Mouse (Mus musculus) embryonic facial prominence, embryonic 14.5 days (tissue): Measurements from ENCODE around the gene Myl12a. TPM values are rescaled to one million over a fixed set of nuclear protein-coding genes. Genes with fewer than 3 reads are reported as not detected.

ENCODE experiments used
- ATAC-seq: fragments of 200-750 bp; cut with Nextera tagmentation; 2 replicates; pipeline ENCODE4 v1.8.0; 2017; ENCODE audit warnings: low read depth, moderate number of reproducible peaks, moderate TSS enrichment
- DNase-seq: peaks from one replicate; pipeline ENCODE4 v3.0.0-alpha.2; 2015; ENCODE audit warnings: low spot score
- H3K27ac ChIP-seq: fragments of 300-500 bp; sonication (generic); replicated peaks from 2 replicates; pipeline ENCODE4 v1.5.1; 2014; ENCODE audit warnings: low read depth, mild to moderate bottlenecking, low read length, moderate library complexity
- H3K27me3 ChIP-seq: fragments of 300-500 bp; sonication (generic); replicated peaks from 2 replicates; pipeline ENCODE4 v1.6.1; 2014; ENCODE audit warnings: low read length; ENCODE audit not compliant: control insufficient read depth, insufficient read depth
- H3K36me3 ChIP-seq: fragments of 300-500 bp; sonication (generic); 2 replicates; pipeline ENCODE4 v1.6.1; 2014; ENCODE audit warnings: low read length, mixed read lengths; ENCODE audit not compliant: control insufficient read depth, insufficient read depth
- H3K4me1 ChIP-seq: fragments of 300-500 bp; sonication (generic); 2 replicates; pipeline ENCODE4 v1.6.1; 2014; ENCODE audit warnings: antibody characterized with exemption, low read length; ENCODE audit not compliant: control insufficient read depth, insufficient read depth
- H3K4me2 ChIP-seq: fragments of 300-500 bp; sonication (generic); 2 replicates; pipeline ENCODE4 v1.6.1; 2014; ENCODE audit warnings: low read depth, mild to moderate bottlenecking, low read length, moderate library complexity, mixed read lengths
- H3K4me3 ChIP-seq: fragments of 300-500 bp; sonication (generic); 2 replicates; pipeline ENCODE4 v1.5.1; 2014; ENCODE audit warnings: low read depth, mild to moderate bottlenecking, low read length
- H3K9ac ChIP-seq: fragments of 300-500 bp; sonication (generic); 2 replicates; pipeline ENCODE4 v1.6.1; 2014; ENCODE audit warnings: low read depth, mild to moderate bottlenecking, low read length, moderate library complexity, mixed read lengths
- H3K9me3 ChIP-seq: fragments of 300-500 bp; sonication (generic); 2 replicates; pipeline ENCODE4 v1.6.1; 2016; ENCODE audit warnings: low read length; ENCODE audit not compliant: control insufficient read depth
- WGBS: fragments of 180-500 bp; shearing (Covaris S2); extraction: QIAGEN DNeasy Blood & Tissue Kit; methylation state at CpG from one replicate; pipeline ENCODE4 v1.1.7; 2014; 5-methylcytosine and 5-hydroxymethylcytosine counted together
- polyA plus RNA-seq: library from polyadenylated mRNA; unstranded; fragments of >200 nt; fragmentation: Nextera tagmentation; extraction: Ambion mirVana; gene quantifications from 2 replicates; pipeline ENCODE4 v1.2.1, GENCODE M21; 2014

Gene Myl12a
- polyA plus RNA-seq, 1 experiment from 2014 or later, result 724 TPM

DNA sequence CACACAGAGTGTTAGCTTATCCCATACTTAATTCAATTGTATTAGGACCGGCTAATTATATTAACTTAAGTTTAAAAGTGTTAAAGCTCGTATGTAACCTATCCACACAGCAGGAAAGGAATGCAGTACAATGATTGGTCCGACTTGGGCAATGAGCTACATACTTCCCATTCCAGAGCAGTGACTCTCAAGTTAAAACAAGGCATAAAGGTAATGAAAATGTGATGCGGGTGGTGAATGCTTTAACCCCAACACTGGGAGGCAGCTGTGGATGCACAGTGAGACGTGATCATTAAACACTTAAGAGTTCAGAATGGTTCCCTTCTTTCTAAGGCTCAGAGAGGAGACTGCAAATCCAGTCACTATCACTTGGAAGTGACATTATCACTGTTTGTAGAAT, 3.5 kb downstream of the Myl12a start:
- WGBS, result 43% methylated on average over 5 of the region's 5 CpGs
- H3K4me2 ChIP-seq, result 0 out of 2 replicates have a peak overlapping the region, but pooled peaks have one; percentile 2
- ATAC-seq (no peak), DNase-seq (peak; percentile 31)
- peaks cover 24% of the 10 kb centered on the region for H3K36me3 ChIP-seq
- H3K9me3 ChIP-seq, result no peaks in the 10 kb centered on the region
- no peaks in the 10 kb centered on the region for H3K27me3 ChIP-seq
- H3K4me3 ChIP-seq, result no peak overlapping the region
- H3K27ac ChIP-seq, result no peak overlapping the region
- no peak overlapping the region for H3K9ac ChIP-seq
- peaks cover 33% of the 10 kb centered on the region for H3K4me1 ChIP-seq

DNA sequence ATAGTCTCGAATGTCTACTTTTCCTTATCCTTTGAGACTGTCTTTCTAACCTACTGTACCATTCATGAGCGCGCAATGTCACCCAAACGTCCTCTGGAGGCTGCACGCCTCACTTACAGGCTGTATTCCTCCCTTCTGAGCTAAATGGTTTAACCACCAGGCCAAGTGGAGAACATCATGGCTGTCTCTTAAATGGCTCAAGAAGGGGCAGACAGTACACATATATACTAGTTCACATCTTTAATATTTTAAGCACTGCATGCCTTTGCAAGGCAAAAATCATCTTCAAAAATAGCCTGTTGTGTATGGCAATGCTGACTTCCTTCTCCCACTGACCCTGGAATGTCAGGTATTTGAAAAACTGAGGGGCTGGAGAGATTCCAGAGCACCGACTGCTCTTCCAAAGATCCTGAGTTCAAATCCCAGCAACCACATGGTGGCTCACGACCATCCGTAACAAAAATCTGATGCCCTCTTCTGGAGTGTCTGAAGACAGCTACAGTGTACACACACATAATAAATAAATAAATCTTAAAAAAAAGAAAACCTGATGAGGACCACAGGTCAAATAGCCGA, 4.2 kb downstream of the Myl12a start:
- Histone ChIP-seq H3K4me1 (peaks cover 31% of the 10 kb centered on the region), H3K27ac (no peak overlapping the region), H3K27me3 (no peaks in the 10 kb centered on the region), H3K9ac (no peak overlapping the region; the same call in 1 of the 2 replicates), H3K4me2 (no peak overlapping the region), H3K36me3 (peaks cover 31% of the 10 kb centered on the region), H3K4me3 (no peak overlapping the region), H3K9me3 (no peaks in the 10 kb centered on the region)
- DNase-seq (no peak), ATAC-seq (no peak)
- 72% methylated on average over 9 of the region's 9 CpGs for WGBS

DNA sequence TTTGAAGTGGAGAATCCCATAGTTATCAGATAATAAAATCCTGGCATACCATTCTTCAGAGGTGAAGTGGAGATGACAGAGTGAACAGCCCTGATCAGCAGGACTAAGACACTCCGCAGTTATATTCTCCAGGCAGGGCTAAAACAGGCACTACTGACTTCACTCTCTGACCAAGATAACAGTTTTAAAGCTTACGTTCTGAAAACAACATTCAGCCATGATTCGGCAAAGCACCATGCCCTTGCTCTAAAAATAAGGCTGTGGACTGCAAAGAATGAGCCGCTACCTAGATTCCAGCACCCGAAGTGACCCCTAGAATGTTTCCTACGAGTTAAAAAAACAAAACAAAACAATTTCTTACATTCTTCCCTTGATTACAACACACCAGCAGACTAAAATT, 4.8 kb downstream of the Myl12a start:
- H3K4me2 ChIP-seq, result no peak overlapping the region; the same call in 1 of the 2 replicates
- no peak overlapping the region for H3K4me3 ChIP-seq
- no peak overlapping the region; the same call in 1 of the 2 replicates for H3K9ac ChIP-seq
- H3K9me3 ChIP-seq, result no peaks in the 10 kb centered on the region
- DNase-seq, result no peak
- peaks cover 38% of the 10 kb centered on the region for H3K36me3 ChIP-seq
- H3K27ac ChIP-seq, result no peak overlapping the region
- peaks cover 24% of the 10 kb centered on the region for H3K4me1 ChIP-seq
- ATAC-seq, result no peak
- 58% methylated on average over 6 of the region's 6 CpGs for whole genome bisulfite sequencing
- no peaks in the 10 kb centered on the region for H3K27me3 ChIP-seq

DNA sequence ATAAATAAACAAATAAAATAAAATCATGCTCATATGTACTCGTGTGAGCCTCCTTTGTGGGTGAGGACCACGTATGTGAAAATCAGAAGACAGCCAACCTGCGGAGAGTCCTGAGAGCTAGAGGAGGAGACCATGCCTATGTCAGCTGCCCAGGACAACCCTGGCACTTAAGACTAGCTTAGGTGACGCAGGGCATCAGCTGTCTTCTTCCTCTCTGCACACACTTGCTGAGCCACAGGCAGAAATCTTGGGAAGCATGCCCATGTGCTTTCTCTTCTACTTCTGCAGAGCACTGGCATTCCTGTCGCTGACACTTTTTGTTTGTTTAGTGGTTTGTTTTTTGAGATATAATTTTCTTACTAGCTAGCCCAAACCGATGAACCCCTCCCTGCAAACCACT, 7.1 kb downstream of the Myl12a start:
- 88% methylated on average over 6 of the region's 6 CpGs for WGBS
- Histone ChIP-seq H3K9me3 (no peaks in the 10 kb centered on the region), H3K4me2 (no peak overlapping the region), H3K9ac (no peak overlapping the region), H3K4me3 (no peak overlapping the region), H3K4me1 (peaks cover 27% of the 10 kb centered on the region), H3K27ac (no peak overlapping the region), H3K27me3 (no peaks in the 10 kb centered on the region), H3K36me3 (peaks cover 49% of the 10 kb centered on the region)
- ATAC-seq (no peak), DNase-seq (no peak)

DNA sequence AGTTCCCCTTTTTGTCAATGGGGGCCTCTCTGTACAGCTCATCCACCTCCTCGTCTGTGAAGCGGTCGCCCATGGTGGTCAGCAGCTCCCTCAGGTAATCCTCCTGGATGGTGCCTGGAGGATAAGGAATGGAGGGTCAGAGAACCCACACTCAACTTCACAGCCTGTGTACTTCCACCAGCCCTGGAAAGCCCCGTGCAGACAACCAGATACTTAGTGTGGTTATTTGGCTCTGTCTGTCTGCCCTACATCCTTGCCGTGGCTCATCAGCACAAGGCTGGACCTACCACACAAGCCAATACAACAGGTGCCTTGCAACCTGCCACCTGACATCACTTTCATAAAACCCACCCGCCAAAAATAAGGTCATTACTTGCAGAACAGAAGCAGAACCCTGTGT, 8.0 kb downstream of the Myl12a start:
- Histone ChIP-seq H3K9ac (no peak overlapping the region), H3K4me1 (peaks cover 22% of the 10 kb centered on the region), H3K9me3 (no peaks in the 10 kb centered on the region), H3K36me3 (peaks cover 49% of the 10 kb centered on the region), H3K27me3 (no peaks in the 10 kb centered on the region), H3K27ac (no peak overlapping the region), H3K4me3 (no peak overlapping the region), H3K4me2 (no peak overlapping the region)
- ATAC-seq (no peak), DNase-seq (no peak)
- WGBS, result 90% methylated on average over 6 of the region's 6 CpGs

DNA sequence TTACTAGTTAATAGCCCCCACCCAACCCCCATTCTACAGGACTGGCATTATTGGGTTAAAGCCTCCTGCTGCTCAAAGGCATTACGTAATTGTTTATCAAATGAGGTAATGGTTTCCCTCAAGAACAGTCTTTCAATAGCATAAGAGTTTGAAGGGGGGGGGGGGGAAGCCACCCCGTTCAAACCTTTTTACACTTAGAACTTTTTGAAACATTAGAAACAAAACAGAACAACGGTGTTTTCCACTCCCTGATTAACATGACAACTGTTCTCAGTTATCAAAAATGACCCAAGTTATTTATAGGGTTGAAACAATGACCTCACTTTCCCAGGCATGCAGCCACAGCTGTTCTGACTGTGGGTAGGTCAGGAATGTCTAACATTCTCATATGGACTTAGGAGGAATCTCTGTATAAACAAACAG, 9.3 kb downstream of the Myl12a start:
- Histone ChIP-seq H3K27ac (no peak overlapping the region; the same call in 1 of the 2 replicates), H3K36me3 (peaks cover 49% of the 10 kb centered on the region), H3K27me3 (no peaks in the 10 kb centered on the region), H3K9ac (no peak overlapping the region), H3K4me1 (peaks cover 21% of the 10 kb centered on the region), H3K9me3 (no peaks in the 10 kb centered on the region), H3K4me2 (no peak overlapping the region), H3K4me3 (no peak overlapping the region)
- peak; percentile 74 for DNase-seq
- ATAC-seq, result peak; percentile 16; the same call in 1 of the 2 replicates
- 44% methylated on average over 3 of the region's 3 CpGs for WGBS

DNA sequence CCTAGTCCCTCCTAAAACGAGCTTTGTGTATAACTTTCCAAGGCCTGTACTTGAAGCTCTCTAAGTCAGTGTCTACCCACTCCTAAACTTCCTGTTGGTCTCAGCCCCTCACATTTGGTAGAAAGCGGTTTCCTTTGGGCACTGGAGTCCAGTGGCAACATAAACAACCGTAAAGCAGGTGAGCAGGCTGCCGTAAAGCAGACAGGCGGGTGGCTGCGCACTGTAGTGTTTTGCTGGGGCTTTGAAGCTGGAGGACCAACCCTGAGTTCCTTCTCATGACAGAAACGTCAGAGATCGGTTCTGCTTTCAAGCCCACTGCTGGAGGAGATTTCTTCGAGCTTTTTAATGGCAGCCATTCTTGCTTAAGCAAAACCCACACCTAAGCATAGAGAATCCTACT, 10.0 kb downstream of the Myl12a start:
- Histone ChIP-seq H3K9me3 (no peaks in the 10 kb centered on the region), H3K4me1 (peaks cover 16% of the 10 kb centered on the region), H3K27ac (no peak overlapping the region; the same call in 1 of the 2 replicates), H3K36me3 (peaks cover 49% of the 10 kb centered on the region), H3K4me2 (no peak overlapping the region), H3K9ac (no peak overlapping the region), H3K27me3 (no peaks in the 10 kb centered on the region), H3K4me3 (no peak overlapping the region)
- DNase-seq (no peak), ATAC-seq (no peak)
- WGBS, result 85% methylated on average over 9 of the region's 9 CpGs

DNA sequence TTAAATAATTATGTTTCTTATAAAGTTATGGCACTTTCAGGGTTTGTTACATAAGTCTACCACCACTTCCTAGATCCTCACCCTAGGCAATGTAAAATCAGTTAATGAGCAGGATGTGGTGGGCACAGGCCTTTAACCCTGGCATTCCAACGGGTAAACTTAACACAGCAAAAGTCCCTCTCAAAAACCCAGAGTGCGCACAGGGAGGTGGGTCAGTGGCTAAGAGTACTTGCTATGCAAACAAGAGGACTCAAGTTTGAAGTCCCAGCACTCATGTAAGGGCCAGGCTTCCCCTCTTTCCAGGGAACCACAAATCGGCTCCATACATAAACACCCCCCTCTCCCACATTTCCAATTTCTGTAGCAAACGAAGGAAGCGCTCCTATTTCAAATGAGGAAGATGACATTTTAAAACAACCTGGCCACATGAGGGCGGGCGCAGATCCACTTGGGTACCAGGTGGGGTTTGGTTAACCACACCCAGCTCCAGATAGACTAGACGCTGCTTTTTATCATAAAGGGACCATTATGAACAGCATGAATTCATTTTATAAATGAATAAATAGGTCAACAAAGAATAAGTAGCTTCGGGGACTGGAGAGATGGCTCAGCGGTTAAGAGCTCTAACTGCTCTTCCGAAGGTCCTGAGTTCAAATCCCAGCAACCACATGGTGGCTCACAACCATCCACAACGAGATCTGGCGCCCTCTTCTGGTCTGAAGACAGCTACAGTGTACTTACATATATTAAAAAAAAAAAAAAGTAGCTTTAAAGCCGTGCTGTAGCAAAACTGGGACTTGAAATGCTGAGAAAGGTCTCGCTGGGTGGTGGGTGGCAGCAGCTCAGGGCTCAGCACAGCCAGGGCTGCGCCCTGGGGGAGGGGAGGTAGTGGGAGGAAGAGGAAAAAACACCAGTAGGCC, 10.7 kb downstream of the Myl12a start:
- Histone ChIP-seq H3K9ac (peak overlapping the region; percentile 85; the same call in 1 of the 2 replicates), H3K27me3 (no peaks in the 10 kb centered on the region), H3K27ac (peak overlapping the region; percentile 93), H3K36me3 (peaks cover 50% of the 10 kb centered on the region), H3K4me2 (no peak overlapping the region), H3K4me1 (peaks cover 16% of the 10 kb centered on the region), H3K4me3 (no peak overlapping the region), H3K9me3 (no peaks in the 10 kb centered on the region)
- WGBS, result 81% methylated on average over 16 of the region's 16 CpGs
- ATAC-seq (no peak), DNase-seq (no peak)
